Mouse (Mus musculus) liver, embryonic 16.5 days (tissue): ENCODE results near the gene Cer1. TPM values are rescaled to one million over a fixed set of nuclear protein-coding genes. Genes with fewer than 3 reads are reported as not detected.

Source experiments
- ATAC-seq: fragments of 200-750 bp; cut with Nextera tagmentation; 2 replicates; pipeline ENCODE4 v1.8.0; 2017; ENCODE audit warnings: low read depth, mild to moderate bottlenecking, moderate number of reproducible peaks, moderate library complexity
- H3K27ac ChIP-seq: fragments of 300-500 bp; sonication (generic); 2 replicates; pipeline ENCODE4 v1.5.1; 2014; ENCODE audit warnings: mild to moderate bottlenecking, low read length
- H3K27me3 ChIP-seq: fragments of 300-500 bp; sonication (generic); 2 replicates; pipeline ENCODE4 v1.6.1; 2014; ENCODE audit warnings: low read depth, low read length, mixed read lengths; ENCODE audit not compliant: control insufficient read depth, insufficient read depth
- H3K36me3 ChIP-seq: fragments of 300-500 bp; sonication (generic); 2 replicates; pipeline ENCODE4 v1.6.1; 2014; ENCODE audit warnings: mild to moderate bottlenecking; ENCODE audit not compliant: control insufficient read depth, insufficient read depth
- H3K4me1 ChIP-seq: fragments of 300-500 bp; sonication (generic); 2 replicates; pipeline ENCODE4 v1.6.1; 2014; ENCODE audit warnings: low read depth, low read length, mixed read lengths; ENCODE audit not compliant: control insufficient read depth
- H3K4me2 ChIP-seq: fragments of 300-500 bp; sonication (generic); 2 replicates; pipeline ENCODE4 v1.6.1; 2014; ENCODE audit warnings: low read depth, low read length, mixed read lengths
- H3K4me3 ChIP-seq: fragments of 300-500 bp; sonication (generic); 2 replicates; pipeline ENCODE4 v1.5.1; 2014; ENCODE audit warnings: low read depth, mild to moderate bottlenecking, low read length
- H3K9ac ChIP-seq: fragments of 300-500 bp; sonication (generic); 2 replicates; pipeline ENCODE4 v1.6.1; 2014; ENCODE audit warnings: low read depth, low read length
- H3K9me3 ChIP-seq: fragments of 300-500 bp; sonication (generic); replicated peaks from 2 replicates; pipeline ENCODE4 v1.6.1; 2016; ENCODE audit warnings: low read length; ENCODE audit not compliant: control insufficient read depth
- WGBS: fragments of 180-500 bp; shearing (Covaris S2); extraction: QIAGEN DNeasy Blood & Tissue Kit; methylation state at CpG from one replicate; pipeline ENCODE4 v1.1.7; 2014; ENCODE audit not compliant: insufficient replicate concordance; 5-methylcytosine and 5-hydroxymethylcytosine counted together
- polyA plus RNA-seq: library from polyadenylated mRNA; unstranded; fragments of >200 nt; fragmentation: Nextera tagmentation; extraction: Ambion mirVana; gene quantifications from 2 replicates; pipeline ENCODE4 v1.2.1, GENCODE M21; 2015

Gene Cer1
- polyA plus RNA-seq: not detected in 2 replicates

- Histone ChIP-seq H3K27ac (no peak within 1 kb of the TSS), H3K27me3 (no peaks in the 10 kb centered on the region), H3K9me3 (no peaks in the 10 kb centered on the region), H3K4me1 (no peaks in the 10 kb centered on the region), H3K36me3 (no peaks in the 10 kb centered on the region), H3K4me3 (no peak within 1 kb of the TSS), H3K9ac (no peak within 1 kb of the TSS), H3K4me2 (no peak within 1 kb of the TSS)
- WGBS: 60% methylated on average over 18 of the region's 19 CpGs
- no peak for ATAC-seq
Observed at GRCm38 (mm10) chr4:82884636-82885534, at the start of gene Cer1. Gene Cer1, minus strand, starts transcription at chr4:82885148.

GRCm38 (mm10) chr4:82934308-82934707, 49.4 kb upstream of the Cer1 start:
- H3K9ac ChIP-seq: no peak overlapping the region
- H3K9me3 ChIP-seq: no peaks in the 10 kb centered on the region
- no peaks in the 10 kb centered on the region for H3K27me3 ChIP-seq
- no peak overlapping the region for H3K4me2 ChIP-seq
- WGBS: 15% methylated on average over 5 of the region's 5 CpGs
- H3K27ac ChIP-seq: no peak overlapping the region
- H3K36me3 ChIP-seq: no peaks in the 10 kb centered on the region
- no peak overlapping the region for H3K4me3 ChIP-seq
- no peak for ATAC-seq
- H3K4me1 ChIP-seq: no peaks in the 10 kb centered on the region

GRCm38 (mm10) chr4:82933698-82934210, 48.8 kb upstream of the Cer1 start:
- no peak overlapping the region for H3K9ac ChIP-seq
- H3K4me1 ChIP-seq: no peaks in the 10 kb centered on the region
- 9% methylated on average over 14 of the region's 14 CpGs for WGBS
- ATAC-seq: no peak
- no peaks in the 10 kb centered on the region for H3K27me3 ChIP-seq
- peak overlapping the region; percentile 35; the same call in 1 of the 2 replicates for H3K4me2 ChIP-seq
- H3K9me3 ChIP-seq: no peaks in the 10 kb centered on the region
- no peaks in the 10 kb centered on the region for H3K36me3 ChIP-seq
- no peak overlapping the region for H3K4me3 ChIP-seq
- no peak overlapping the region for H3K27ac ChIP-seq

- ATAC-seq: no peak
- no peak overlapping the region for H3K27ac ChIP-seq
- H3K9me3 ChIP-seq: no peaks in the 10 kb centered on the region
- WGBS: 54% methylated on average over 5 of the region's 5 CpGs
- no peak overlapping the region for H3K9ac ChIP-seq
- H3K4me2 ChIP-seq: no peak overlapping the region
- no peaks in the 10 kb centered on the region for H3K36me3 ChIP-seq
- no peaks in the 10 kb centered on the region for H3K27me3 ChIP-seq
- no peaks in the 10 kb centered on the region for H3K4me1 ChIP-seq
- H3K4me3 ChIP-seq: no peak overlapping the region
Observed at GRCm38 (mm10) chr4:82930079-82930478, 45.1 kb upstream of the Cer1 start.

GRCm38 (mm10) chr4:82921962-82922361, 37.0 kb upstream of the Cer1 start:
- Histone ChIP-seq H3K9me3 (no peaks in the 10 kb centered on the region), H3K27me3 (no peaks in the 10 kb centered on the region), H3K27ac (no peak overlapping the region), H3K36me3 (no peaks in the 10 kb centered on the region), H3K4me1 (no peaks in the 10 kb centered on the region), H3K4me2 (no peak overlapping the region), H3K4me3 (no peak overlapping the region), H3K9ac (no peak overlapping the region)
- 33% methylated on average over 4 of the region's 4 CpGs for WGBS
- no peak for ATAC-seq

- no peaks in the 10 kb centered on the region for H3K4me1 ChIP-seq
- 22% methylated on average over 2 of the region's 2 CpGs for WGBS
- H3K36me3 ChIP-seq: no peaks in the 10 kb centered on the region
- H3K9ac ChIP-seq: no peak overlapping the region
- no peak for ATAC-seq
- H3K4me3 ChIP-seq: no peak overlapping the region
- H3K9me3 ChIP-seq: no peaks in the 10 kb centered on the region
- no peak overlapping the region for H3K4me2 ChIP-seq
- no peak overlapping the region for H3K27ac ChIP-seq
- H3K27me3 ChIP-seq: no peaks in the 10 kb centered on the region
Observed at GRCm38 (mm10) chr4:82918625-82919024, 33.7 kb upstream of the Cer1 start.

GRCm38 (mm10) chr4:82916678-82917050, 31.7 kb upstream of the Cer1 start:
- 71% methylated on average over 5 of the region's 5 CpGs for WGBS
- H3K4me3 ChIP-seq: no peak overlapping the region
- no peak overlapping the region for H3K27ac ChIP-seq
- no peaks in the 10 kb centered on the region for H3K4me1 ChIP-seq
- H3K4me2 ChIP-seq: no peak overlapping the region
- H3K9ac ChIP-seq: no peak overlapping the region
- H3K27me3 ChIP-seq: no peaks in the 10 kb centered on the region
- ATAC-seq: no peak
- no peaks in the 10 kb centered on the region for H3K9me3 ChIP-seq
- H3K36me3 ChIP-seq: no peaks in the 10 kb centered on the region

GRCm38 (mm10) chr4:82916003-82916677, 31.2 kb upstream of the Cer1 start:
- H3K4me3 ChIP-seq: no peak overlapping the region
- H3K9ac ChIP-seq: no peak overlapping the region
- H3K36me3 ChIP-seq: no peaks in the 10 kb centered on the region
- no peaks in the 10 kb centered on the region for H3K9me3 ChIP-seq
- no peaks in the 10 kb centered on the region for H3K27me3 ChIP-seq
- WGBS: 56% methylated on average over 14 of the region's 14 CpGs
- ATAC-seq: no peak
- no peak overlapping the region for H3K27ac ChIP-seq
- H3K4me1 ChIP-seq: no peaks in the 10 kb centered on the region
- no peak overlapping the region for H3K4me2 ChIP-seq

- no peaks in the 10 kb centered on the region for H3K27me3 ChIP-seq
- no peaks in the 10 kb centered on the region for H3K4me1 ChIP-seq
- no peak overlapping the region for H3K9ac ChIP-seq
- H3K27ac ChIP-seq: no peak overlapping the region
- no peak overlapping the region for H3K4me3 ChIP-seq
- ATAC-seq: no peak
- no peak overlapping the region for H3K4me2 ChIP-seq
- no peaks in the 10 kb centered on the region for H3K36me3 ChIP-seq
- no peaks in the 10 kb centered on the region for H3K9me3 ChIP-seq
- WGBS: 55% methylated on average over 7 of the region's 7 CpGs
Observed at GRCm38 (mm10) chr4:82915576-82915975, 30.6 kb upstream of the Cer1 start.
